Mouse (Mus musculus) small intestine, adult 2 months (tissue): Measurements from ENCODE around the gene Ntrk3.

Experiments used
- CTCF ChIP-seq: fragments of 200-500 bp; IDR thresholded peaks from 2 replicates; pipeline ENCODE4 v1.5.1; 2012; ENCODE audit warnings: low read depth, mild to moderate bottlenecking, control low read depth, inconsistent platforms, low read length, moderate library complexity, mixed read lengths; ENCODE audit not compliant: insufficient replicate concordance, insufficient read length; ENCODE audit errors: extremely low read depth
- POLR2A ChIP-seq: fragments of 200-500 bp; IDR thresholded peaks from 2 replicates; pipeline ENCODE4 v1.6.1; 2012; ENCODE audit warnings: low read depth, mild to moderate bottlenecking, control low read depth, inconsistent platforms, low read length, moderate library complexity

DNA sequence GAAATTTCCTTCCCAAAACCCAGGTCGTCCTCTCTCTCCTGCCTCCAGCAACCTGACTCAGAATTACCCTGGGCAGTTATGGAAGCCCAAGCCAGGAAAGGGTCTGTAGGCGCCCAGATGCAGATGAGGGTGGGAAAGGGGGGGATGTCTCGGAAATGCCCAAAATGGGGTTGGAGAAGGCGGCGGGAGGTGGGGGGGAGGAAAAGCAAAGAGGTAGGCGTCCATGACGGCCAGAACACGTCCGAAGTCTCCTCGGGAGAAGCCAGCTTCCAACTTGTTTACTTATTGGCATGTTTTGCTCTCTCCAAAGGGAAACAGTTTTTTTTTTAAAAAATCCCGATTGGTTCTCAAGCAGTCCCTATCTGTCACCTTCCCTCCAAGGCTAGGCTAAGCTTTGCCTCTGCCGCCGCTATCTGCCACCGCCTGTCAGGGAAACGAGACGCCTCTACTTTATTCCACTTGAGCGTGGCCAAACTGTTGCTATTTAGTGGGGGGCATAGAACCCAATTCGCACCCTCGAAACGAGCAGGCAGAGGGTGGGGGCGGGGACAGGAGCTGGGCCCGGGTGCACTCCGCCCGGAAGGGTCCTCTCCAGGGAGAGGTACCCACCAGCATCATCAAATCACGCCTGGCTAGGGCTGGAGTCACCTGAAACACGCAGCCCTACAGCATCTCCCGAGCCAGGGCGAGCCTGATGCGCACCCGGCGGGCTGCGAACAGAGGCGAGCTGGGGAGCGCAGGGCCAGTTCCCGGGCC lies 160.9 kb downstream of the Ntrk3 start:
- TF ChIP-seq CTCF (no peak), POLR2A (no peak)
